Mouse (Mus musculus): ENCODE data around the gene Pdxk. TPM values are rescaled to one million over a fixed set of nuclear protein-coding genes. Genes with fewer than 3 reads are reported as not detected.
"Not testable (repeated sequence)": the region's sequence is repeated elsewhere in the genome, so short reads cannot be mapped to it uniquely, and the experiment has no call there.

The Pdxk gene
- polyA plus RNA-seq, 1 experiment from 2014 or later = 10.6 TPM

- Histone ChIP-seq H3K4me3 (replicated peaks) (no peak overlapping the region), H3K36me3 (no peaks in the 10 kb centered on the region), H3K27ac (no peak overlapping the region), H3K4me1 (replicated peaks) (no peaks in the 10 kb centered on the region), H3K9me3 (no peaks in the 10 kb centered on the region), H3K27me3 (no peaks in the 10 kb centered on the region), H3K9ac (replicated peaks) (no peak overlapping the region), H3K4me2 (no peak overlapping the region)
- ATAC-seq (ENCODE audit: insufficient number of reproducible peaks, insufficient read depth, low FRiP score, low TSS enrichment, low read depth) = no peak
- WGBS = 56% methylated on average over 5 of the region's 5 CpGs
These were observed 46.9 kb downstream of the Pdxk start for GRCm38 (mm10) chr10:78417888-78418287.

DNA sequence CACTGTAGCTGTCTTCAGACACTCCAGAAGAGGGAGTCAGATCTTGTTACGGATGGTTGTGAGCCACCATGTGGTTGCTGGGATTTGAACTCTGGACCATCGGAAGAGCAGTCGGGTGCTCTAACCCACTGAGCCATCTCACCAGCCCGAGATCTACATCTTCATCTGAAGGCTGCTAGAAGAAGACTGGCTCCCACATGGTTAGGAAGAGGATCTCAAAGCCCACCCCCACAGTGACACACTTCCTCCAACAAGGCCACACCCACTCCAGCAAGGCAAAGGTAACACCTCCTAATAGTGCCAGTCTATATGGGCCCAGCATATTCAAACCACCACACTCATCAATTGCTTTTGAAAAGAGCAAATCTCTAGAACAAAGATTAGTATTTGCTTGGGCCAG is 49.8 kb downstream of the Pdxk start:
- H3K27ac ChIP-seq; ATAC-seq (ENCODE audit: insufficient number of reproducible peaks, insufficient read depth, low FRiP score, low TSS enrichment, low read depth); H3K27me3 ChIP-seq; H3K9ac ChIP-seq (replicated peaks); H3K9me3 ChIP-seq; H3K4me2 ChIP-seq; H3K4me3 ChIP-seq (replicated peaks): not testable (repeated sequence)
- 91% methylated on average over 4 of the region's 4 CpGs for WGBS
- Histone ChIP-seq H3K36me3 (peaks cover 12% of the 10 kb centered on the region), H3K4me1 (replicated peaks) (peaks cover 11% of the 10 kb centered on the region)

- no peaks in the 10 kb centered on the region for H3K27me3 ChIP-seq
- H3K4me2 ChIP-seq = peak overlapping the region; percentile 69
- peak overlapping the region; percentile 38; the same call in 1 of the 2 replicates for H3K9ac ChIP-seq (replicated peaks)
- peaks cover 11% of the 10 kb centered on the region for H3K4me1 ChIP-seq (replicated peaks)
- 44% methylated on average over 7 of the region's 7 CpGs for WGBS
- peak overlapping the region; percentile 92 for H3K4me3 ChIP-seq (replicated peaks)
- ATAC-seq (ENCODE audit: insufficient number of reproducible peaks, insufficient read depth, low FRiP score, low TSS enrichment, low read depth) = peak; percentile 76
- H3K9me3 ChIP-seq = no peaks in the 10 kb centered on the region
- no peak overlapping the region for H3K27ac ChIP-seq
- H3K36me3 ChIP-seq = peaks cover 30% of the 10 kb centered on the region
These were observed 51.6 kb downstream of the Pdxk start for GRCm38 (mm10) chr10:78413152-78413520.

DNA sequence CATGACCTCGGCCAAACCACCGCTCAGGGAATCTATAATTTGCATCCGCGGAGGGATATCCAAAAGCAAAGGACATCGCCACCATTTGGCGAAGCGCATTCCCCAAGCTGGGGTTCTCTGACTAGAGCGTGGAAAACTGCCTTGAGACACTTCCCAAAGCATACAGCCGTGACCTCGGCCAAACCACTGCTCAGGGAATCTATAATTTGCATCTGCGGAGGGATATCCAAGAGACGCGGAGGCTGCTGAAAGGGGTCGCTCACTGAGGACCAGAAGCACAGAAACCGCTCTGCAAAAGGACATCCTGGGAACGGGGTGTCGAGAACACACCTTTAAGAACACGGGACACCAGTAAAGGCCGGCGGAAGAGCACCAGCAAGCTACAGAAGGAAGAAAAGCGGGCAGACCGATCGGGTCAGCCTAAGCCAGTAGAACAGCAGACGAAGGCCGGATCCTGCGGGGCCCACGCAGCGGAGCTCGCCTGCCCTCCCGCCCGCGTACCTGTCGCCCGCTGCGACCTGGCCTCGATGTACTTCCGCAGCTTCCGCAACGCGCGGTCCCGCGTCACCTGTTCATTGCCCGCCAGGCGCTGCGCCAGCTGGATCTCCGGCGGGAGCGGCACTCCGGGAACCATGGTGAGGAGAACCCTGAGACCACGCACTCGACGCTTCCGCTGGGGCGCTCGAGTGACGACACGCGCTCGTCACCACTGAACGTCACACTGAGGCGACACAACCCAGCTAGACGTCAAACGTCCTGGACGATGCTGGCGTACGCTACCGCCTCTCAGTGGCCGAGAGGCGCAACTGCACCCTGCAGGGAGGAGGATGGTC is 52.2 kb downstream of the Pdxk start, which contains the start of gene Rrp1:
TSS of gene Rrp1 (minus strand) at position 725 of the 833 bp plus-strand sequence.
- H3K4me1 ChIP-seq (replicated peaks) = peaks cover 11% of the 10 kb centered on the region
- H3K9ac ChIP-seq (replicated peaks) = peak within 1 kb of the TSS; percentile 84
- H3K27me3 ChIP-seq = no peaks in the 10 kb centered on the region
- peak within 1 kb of the TSS; percentile 69 for H3K4me2 ChIP-seq
- peaks cover 36% of the 10 kb centered on the region for H3K36me3 ChIP-seq
- peak within 1 kb of the TSS; percentile 92 for H3K4me3 ChIP-seq (replicated peaks)
- ATAC-seq (ENCODE audit: insufficient number of reproducible peaks, insufficient read depth, low FRiP score, low TSS enrichment, low read depth) = peak; percentile 87
- peak within 1 kb of the TSS; percentile 85 for H3K27ac ChIP-seq
- H3K9me3 ChIP-seq = no peaks in the 10 kb centered on the region
- under 1% methylated on average over 70 of the region's 70 CpGs for WGBS

GRCm38 (mm10) chr10:78411851-78412250 is 52.9 kb downstream of the Pdxk start:
- Histone ChIP-seq H3K9me3 (no peaks in the 10 kb centered on the region), H3K36me3 (peaks cover 43% of the 10 kb centered on the region), H3K4me1 (replicated peaks) (peaks cover 11% of the 10 kb centered on the region), H3K27me3 (no peaks in the 10 kb centered on the region), H3K27ac (0 out of 2 replicates have a peak overlapping the region, but pooled peaks have one; percentile 85), H3K9ac (replicated peaks) (peak overlapping the region; percentile 84), H3K4me3 (replicated peaks) (peak overlapping the region; percentile 92), H3K4me2 (peak overlapping the region; percentile 69)
- no peak for ATAC-seq (ENCODE audit: insufficient number of reproducible peaks, insufficient read depth, low FRiP score, low TSS enrichment, low read depth)
- WGBS = 17% methylated on average over 8 of the region's 8 CpGs

DNA sequence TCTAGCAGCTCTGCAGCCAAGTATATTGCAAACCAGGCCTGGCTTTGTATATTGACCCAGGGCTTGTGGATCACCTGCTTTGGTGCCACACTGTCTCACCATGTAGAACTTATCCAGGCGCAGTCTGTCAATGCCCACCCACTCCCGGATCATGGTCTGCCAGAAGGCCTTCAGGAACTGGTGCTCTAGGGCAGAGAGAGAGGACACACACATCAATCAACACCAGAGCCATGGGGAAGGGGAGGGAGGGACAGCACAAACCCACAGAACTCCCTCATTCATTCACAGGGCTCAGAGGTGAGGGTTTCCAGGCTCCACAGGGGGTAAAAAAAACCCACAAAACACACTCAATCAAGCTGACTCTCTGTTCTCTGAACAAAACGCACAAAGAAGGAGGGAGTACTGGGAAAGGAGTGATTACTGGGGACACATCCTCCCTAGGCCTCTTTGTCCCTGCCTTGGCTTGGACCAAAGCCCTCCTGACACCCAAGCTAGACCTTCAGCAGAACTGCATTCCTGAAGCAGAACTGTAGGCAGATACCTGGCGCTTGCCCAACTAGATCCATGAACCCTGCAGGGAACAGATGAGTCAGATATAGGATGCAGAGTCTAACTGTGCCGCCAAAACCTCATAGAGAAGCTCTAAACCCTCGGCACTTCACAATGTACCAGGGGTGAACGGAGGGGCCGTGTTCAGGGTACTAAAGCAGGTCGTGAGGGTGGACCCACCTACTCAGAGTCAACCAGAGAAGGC is 55.6 kb downstream of the Pdxk start:
- Histone ChIP-seq H3K27me3 (no peaks in the 10 kb centered on the region), H3K27ac (no peak overlapping the region), H3K4me1 (replicated peaks) (peaks cover 11% of the 10 kb centered on the region), H3K9me3 (no peaks in the 10 kb centered on the region), H3K36me3 (peaks cover 68% of the 10 kb centered on the region), H3K4me2 (no peak overlapping the region), H3K9ac (replicated peaks) (no peak overlapping the region), H3K4me3 (replicated peaks) (no peak overlapping the region)
- 86% methylated on average over 9 of the region's 9 CpGs for WGBS
- no peak for ATAC-seq (ENCODE audit: insufficient number of reproducible peaks, insufficient read depth, low FRiP score, low TSS enrichment, low read depth)

DNA sequence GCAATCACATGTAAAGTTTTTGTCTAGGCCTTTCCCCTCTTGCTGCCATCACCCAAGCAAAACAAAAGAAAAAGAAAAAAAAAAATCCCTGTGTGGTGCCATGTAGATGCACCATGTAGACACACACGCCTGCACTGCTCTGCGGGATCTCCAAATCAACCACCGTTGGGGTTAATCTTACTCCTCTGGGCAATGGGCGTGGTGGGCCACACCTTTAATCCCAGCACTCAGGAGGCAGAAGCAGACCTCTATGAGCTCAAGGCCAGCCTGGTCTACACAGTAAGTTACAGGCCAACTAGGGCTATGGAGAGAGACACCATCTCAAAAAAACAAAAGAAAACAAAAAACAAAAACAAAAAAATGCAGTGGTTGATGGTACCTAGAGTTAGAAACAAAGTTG is 57.6 kb downstream of the Pdxk start:
- H3K9ac ChIP-seq (replicated peaks) = no peak overlapping the region
- no peak for ATAC-seq (ENCODE audit: insufficient number of reproducible peaks, insufficient read depth, low FRiP score, low TSS enrichment, low read depth)
- no peak overlapping the region for H3K27ac ChIP-seq
- H3K4me3 ChIP-seq (replicated peaks) = no peak overlapping the region
- H3K4me2 ChIP-seq = no peak overlapping the region
- peaks cover 88% of the 10 kb centered on the region for H3K36me3 ChIP-seq
- peaks cover 10% of the 10 kb centered on the region for H3K4me1 ChIP-seq (replicated peaks)
- 91% methylated on average over 4 of the region's 4 CpGs for WGBS
- no peaks in the 10 kb centered on the region for H3K9me3 ChIP-seq
- no peaks in the 10 kb centered on the region for H3K27me3 ChIP-seq

DNA sequence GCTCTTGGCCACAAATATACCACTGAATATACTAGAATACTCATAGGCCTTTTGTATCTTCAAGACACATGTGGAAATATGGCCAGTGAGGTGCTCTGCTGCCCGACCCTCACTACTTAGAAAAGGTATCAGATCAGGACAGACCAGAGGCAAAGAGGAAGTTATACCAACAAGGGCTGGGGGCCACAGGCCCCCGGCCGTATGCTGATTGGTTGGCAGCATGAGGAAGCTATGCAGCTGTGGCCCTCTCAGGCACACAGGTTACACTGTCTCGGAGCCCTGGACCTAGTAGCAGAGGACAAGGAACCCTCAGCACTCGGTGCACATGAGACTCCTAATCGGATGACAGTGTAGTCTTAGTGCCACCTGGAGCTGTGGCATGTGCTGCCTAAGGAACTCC is 58.6 kb downstream of the Pdxk start:
- Histone ChIP-seq H3K4me3 (replicated peaks) (no peak overlapping the region), H3K27ac (no peak overlapping the region), H3K36me3 (peaks cover 98% of the 10 kb centered on the region), H3K4me1 (replicated peaks) (peaks cover under 1% of the 10 kb centered on the region; the same call in 1 of the 2 replicates), H3K9ac (replicated peaks) (no peak overlapping the region), H3K9me3 (no peaks in the 10 kb centered on the region), H3K4me2 (no peak overlapping the region), H3K27me3 (no peaks in the 10 kb centered on the region)
- no peak for ATAC-seq (ENCODE audit: insufficient number of reproducible peaks, insufficient read depth, low FRiP score, low TSS enrichment, low read depth)
- WGBS = 86% methylated on average over 6 of the region's 6 CpGs

GRCm38 (mm10) chr10:78402301-78402922 is 62.4 kb downstream of the Pdxk start:
- peaks cover 89% of the 10 kb centered on the region for H3K36me3 ChIP-seq
- WGBS = 91% methylated on average over 14 of the region's 14 CpGs
- H3K9ac ChIP-seq (replicated peaks) = no peak overlapping the region
- H3K27me3 ChIP-seq = no peaks in the 10 kb centered on the region
- H3K27ac ChIP-seq = no peak overlapping the region
- H3K4me2 ChIP-seq = no peak overlapping the region
- H3K9me3 ChIP-seq = no peaks in the 10 kb centered on the region
- H3K4me3 ChIP-seq (replicated peaks) = no peak overlapping the region
- no peak for ATAC-seq (ENCODE audit: insufficient number of reproducible peaks, insufficient read depth, low FRiP score, low TSS enrichment, low read depth)
- peaks cover 4% of the 10 kb centered on the region; the same call in 1 of the 2 replicates for H3K4me1 ChIP-seq (replicated peaks)

GRCm38 (mm10) chr10:78401127-78401526 is 63.6 kb downstream of the Pdxk start:
- 92% methylated on average over 2 of the region's 2 CpGs for WGBS
- Histone ChIP-seq H3K9me3 (no peaks in the 10 kb centered on the region), H3K36me3 (peaks cover 76% of the 10 kb centered on the region), H3K4me1 (replicated peaks) (peaks cover 4% of the 10 kb centered on the region; the same call in 1 of the 2 replicates), H3K4me3 (replicated peaks) (no peak overlapping the region), H3K9ac (replicated peaks) (no peak overlapping the region), H3K4me2 (no peak overlapping the region), H3K27me3 (no peaks in the 10 kb centered on the region), H3K27ac (no peak overlapping the region)
- ATAC-seq (ENCODE audit: insufficient number of reproducible peaks, insufficient read depth, low FRiP score, low TSS enrichment, low read depth) = no peak

Data from limb, embryonic 12.5 days (tissue).